Mouse (Mus musculus): Measurements from ENCODE around the gene Rsg1.

Rsg1 gene

GRCm38 (mm10) chr4:141213770-141214336 lies at the start of gene Rsg1:
TSS of gene Rsg1 (plus strand) at chr4:141213956.
- DNase-seq, result peak; percentile 97

- DNase-seq, result no peak
These were observed 47.9 kb upstream of the Rsg1 start for GRCm38 (mm10) chr4:141165744-141166292.

GRCm38 (mm10) chr4:141167156-141167555 lies 46.6 kb upstream of the Rsg1 start:
- DNase-seq, result no peak

- DNase-seq, result no peak
These were observed 41.6 kb upstream of the Rsg1 start for GRCm38 (mm10) chr4:141172121-141172520.

GRCm38 (mm10) chr4:141175783-141176182 lies 38.0 kb upstream of the Rsg1 start:
- no peak for DNase-seq

- no peak for DNase-seq
These were observed 37.4 kb upstream of the Rsg1 start for GRCm38 (mm10) chr4:141176328-141176838.

GRCm38 (mm10) chr4:141178500-141178899 lies 35.3 kb upstream of the Rsg1 start:
- DNase-seq, result no peak

- no peak for DNase-seq
These were observed 32.9 kb upstream of the Rsg1 start for GRCm38 (mm10) chr4:141180831-141181230.

GRCm38 (mm10) chr4:141181981-141182380 lies 31.8 kb upstream of the Rsg1 start:
- DNase-seq, result no peak

GRCm38 (mm10) chr4:141183932-141184331 lies 29.8 kb upstream of the Rsg1 start:
- no peak for DNase-seq

- DNase-seq, result no peak
These were observed 29.3 kb upstream of the Rsg1 start for GRCm38 (mm10) chr4:141184426-141184825.

GRCm38 (mm10) chr4:141186923-141187836 lies 26.6 kb upstream of the Rsg1 start:
- no peak for DNase-seq

- no peak for DNase-seq
These were observed 22.5 kb upstream of the Rsg1 start for GRCm38 (mm10) chr4:141191294-141191693.

GRCm38 (mm10) chr4:141194553-141194952 lies 19.2 kb upstream of the Rsg1 start:
- DNase-seq, result no peak

- no peak for DNase-seq
These were observed 16.6 kb upstream of the Rsg1 start for GRCm38 (mm10) chr4:141196981-141197685.

GRCm38 (mm10) chr4:141197686-141198035 lies 16.1 kb upstream of the Rsg1 start:
- no peak for DNase-seq

- DNase-seq, result peak; percentile 28
These were observed 12.8 kb upstream of the Rsg1 start for GRCm38 (mm10) chr4:141200906-141201305.

- DNase-seq, result no peak
These were observed 11.6 kb upstream of the Rsg1 start for GRCm38 (mm10) chr4:141202192-141202591.

GRCm38 (mm10) chr4:141204580-141205061 lies 9.1 kb upstream of the Rsg1 start:
- no peak for DNase-seq

- peak; percentile 43 for DNase-seq
These were observed 6.7 kb upstream of the Rsg1 start for GRCm38 (mm10) chr4:141207081-141207480.

GRCm38 (mm10) chr4:141210524-141211219 lies 3.1 kb upstream of the Rsg1 start:
- DNase-seq, result peak; percentile 20

- DNase-seq, result no peak
These were observed 2.1 kb upstream of the Rsg1 start for GRCm38 (mm10) chr4:141211646-141212045.
